Mouse (Mus musculus) inflammation-experienced regulatory T-cells (primary cell): Measurements from ENCODE around the gene Tubd1. TPM values are rescaled to one million over a fixed set of nuclear protein-coding genes. Genes with fewer than 3 reads are reported as not detected.

ENCODE experiments used
- polyA plus RNA-seq, 2 experiments: library from polyadenylated mRNA; unstranded; fragments of 100-300 nt; shearing (Covaris generic); gene quantifications; one replicate each; pipeline ENCODE4 v1.2.1; 2017

Gene Tubd1
- polyA plus RNA-seq = 1 to 10 TPM; 6.4 to 8.4 TPM

DNA sequence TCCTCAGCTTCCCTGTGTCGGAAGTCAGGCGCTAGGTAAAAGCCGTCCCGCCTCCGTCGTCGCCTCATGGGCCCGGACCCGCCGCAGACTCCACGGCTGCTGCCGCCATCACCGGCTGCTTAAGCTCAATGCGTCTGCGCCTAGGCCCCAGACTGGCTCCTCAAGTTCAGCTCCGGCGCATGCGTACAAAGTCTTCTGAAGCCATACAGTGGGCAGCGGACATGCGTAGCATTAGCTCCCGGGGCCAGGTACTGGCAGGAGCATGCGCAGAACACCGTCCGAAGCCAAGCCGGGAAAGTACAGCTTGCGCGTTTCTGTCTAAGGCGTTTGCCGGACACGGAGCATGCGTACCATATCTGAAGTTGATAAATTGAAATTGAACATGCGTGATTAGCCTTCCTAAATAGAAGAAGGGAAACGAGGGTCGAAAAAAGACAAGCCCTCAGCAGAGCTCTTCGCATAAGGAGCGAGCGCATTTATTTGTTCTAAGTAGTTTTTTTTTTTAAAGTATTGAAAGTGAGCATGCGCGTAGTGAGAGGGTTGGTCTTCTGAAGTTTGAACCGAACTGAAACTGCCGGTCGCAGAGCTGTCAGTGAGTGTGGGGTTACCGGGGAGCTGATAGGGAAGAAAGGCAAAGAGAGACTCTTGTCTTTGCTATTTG is at the start of gene Tubd1, which contains the start of gene Rps6kb1:
Gene Tubd1 (plus strand): TSS at position 353 of the 661 bp plus-strand sequence.
Gene Rps6kb1 (minus strand): TSS at position 167 of the 661 bp plus-strand sequence.

Other genes starting within 250 kb of the Tubd1 start
- gene Med13, start 187.4 kb upstream of the Tubd1 start, polyA plus RNA-seq = 10 to 100 TPM; 19.8 to 24.6 TPM
- gene Rnft1, start 60.3 kb upstream of the Tubd1 start, polyA plus RNA-seq = 10 to 100 TPM; 61.2 to 61.3 TPM
- gene Rps6kb1, start 186 bp upstream of the Tubd1 start, polyA plus RNA-seq = 10 to 100 TPM; 46.2 to 60.7 TPM
- 100 to 1,000 TPM; 118 to 195 TPM for gene Vmp1, start 138.8 kb downstream of the Tubd1 start, polyA plus RNA-seq
- gene Ptrh2, start 139.0 kb downstream of the Tubd1 start, polyA plus RNA-seq = 1 to 10 TPM; 9.5 to 9.7 TPM
- gene Cltc, start 212.6 kb downstream of the Tubd1 start, polyA plus RNA-seq = 100 to 1,000 TPM; 122 to 126 TPM